Mouse (Mus musculus) lung, adult 2 months (tissue): ENCODE measurements around the gene Cpne2. TPM values are rescaled to one million over a fixed set of nuclear protein-coding genes. Genes with fewer than 3 reads are reported as not detected.
A peak's percentile ranks its signal among the peaks of the same experiment; 100 is the strongest.

ENCODE experiments used
- DNase-seq: peaks from one replicate; pipeline ENCODE4 v3.0.0; 2022
- H3K4me1 ChIP-seq: fragments of 200-500 bp; 2 replicates; pipeline ENCODE4 v1.6.1; 2011; ENCODE audit warnings: low read length; ENCODE audit not compliant: control insufficient read depth, insufficient read depth
- H3K4me3 ChIP-seq: fragments of 200-500 bp; replicated peaks from 2 replicates; pipeline ENCODE3; 2011; ENCODE audit warnings: low read depth, mild to moderate bottlenecking, control low read depth, low read length; ENCODE audit errors: extremely low read depth
- CTCF ChIP-seq: fragments of 200-500 bp; IDR thresholded peaks from 2 replicates; pipeline ENCODE4 v1.5.1; 2011; ENCODE audit warnings: mild to moderate bottlenecking, low read length, control low read depth; ENCODE audit not compliant: insufficient read depth
- POLR2A ChIP-seq: fragments of 200-500 bp; IDR thresholded peaks from 2 replicates; pipeline ENCODE4 v1.6.1; 2011; ENCODE audit warnings: low read depth, mild to moderate bottlenecking, control low read depth, low read length, borderline replicate concordance; ENCODE audit errors: extremely low read depth
- WGBS: fragments of 180-500 bp; shearing (Covaris S2); methylation state at CpG from one replicate; pipeline ENCODE4 v1.1.7; 2018; 5-methylcytosine and 5-hydroxymethylcytosine counted together
- polyA plus RNA-seq: library from polyadenylated mRNA; depleted of rRNA; stranded (reverse); fragments of >200 nt; gene quantifications from 2 replicates; pipeline ENCODE4 v1.2.3, GENCODE M21; 2012

Cpne2 gene
- polyA plus RNA-seq, 1 experiment = 21.2 TPM

- TF ChIP-seq POLR2A = no peak
- no peak for TF ChIP-seq CTCF
- no peak for DNase-seq
- Histone ChIP-seq H3K4me1 (no peaks in the 10 kb centered on the region), H3K4me3 (no peak overlapping the region)
- 57% methylated on average over 3 of the region's 3 CpGs for WGBS
Observed at GRCm38 (mm10) chr8:94516766-94517165, 16.0 kb upstream of the Cpne2 start.

GRCm38 (mm10) chr8:94518331-94518730 is 14.5 kb upstream of the Cpne2 start:
- 75% methylated on average over 10 of the region's 10 CpGs for WGBS
- Histone ChIP-seq H3K4me3 (no peak overlapping the region), H3K4me1 (no peaks in the 10 kb centered on the region)
- DNase-seq = no peak
- TF ChIP-seq CTCF = no peak
- TF ChIP-seq POLR2A = no peak

GRCm38 (mm10) chr8:94519021-94519420 is 13.8 kb upstream of the Cpne2 start:
- Histone ChIP-seq H3K4me1 (no peaks in the 10 kb centered on the region), H3K4me3 (no peak overlapping the region)
- DNase-seq = no peak
- WGBS = 90% methylated on average over 5 of the region's 5 CpGs
- TF ChIP-seq POLR2A (no peak), CTCF (no peak)

- Histone ChIP-seq H3K4me3 (no peak overlapping the region), H3K4me1 (no peaks in the 10 kb centered on the region)
- TF ChIP-seq POLR2A = no peak
- no peak for TF ChIP-seq CTCF
- 61% methylated on average over 4 of the region's 4 CpGs for WGBS
- no peak for DNase-seq
Observed at GRCm38 (mm10) chr8:94521481-94521880, 11.3 kb upstream of the Cpne2 start.

GRCm38 (mm10) chr8:94522482-94522881 is 10.3 kb upstream of the Cpne2 start:
- H3K4me1 ChIP-seq = no peaks in the 10 kb centered on the region
- 71% methylated on average over 3 of the region's 3 CpGs for WGBS
- TF ChIP-seq CTCF = no peak
- DNase-seq = no peak
- no peak overlapping the region for H3K4me3 ChIP-seq

- WGBS = 72% methylated on average over 9 of the region's 9 CpGs
- DNase-seq = no peak
- no peak for TF ChIP-seq POLR2A
- no peak for TF ChIP-seq CTCF
- Histone ChIP-seq H3K4me1 (no peaks in the 10 kb centered on the region), H3K4me3 (no peak overlapping the region)
Observed at GRCm38 (mm10) chr8:94524554-94524953, 8.2 kb upstream of the Cpne2 start.

- DNase-seq = no peak
- no peaks in the 10 kb centered on the region for H3K4me1 ChIP-seq
- H3K4me3 ChIP-seq = no peak overlapping the region
- WGBS = 75% methylated on average over 7 of the region's 7 CpGs
- TF ChIP-seq CTCF (no peak), POLR2A (no peak)
Observed at GRCm38 (mm10) chr8:94527178-94527577, 5.6 kb upstream of the Cpne2 start.

- 30% methylated on average over 4 of the region's 4 CpGs for WGBS
- peak; percentile 50 for DNase-seq
Observed at GRCm38 (mm10) chr8:94528245-94528644, 4.5 kb upstream of the Cpne2 start.

GRCm38 (mm10) chr8:94529875-94530274 is 2.9 kb upstream of the Cpne2 start:
- 75% methylated on average over 4 of the region's 4 CpGs for WGBS
- H3K4me1 ChIP-seq = no peaks in the 10 kb centered on the region
- no peak for TF ChIP-seq CTCF
- TF ChIP-seq POLR2A = no peak
- no peak overlapping the region for H3K4me3 ChIP-seq
- no peak for DNase-seq

More at GRCm38 (mm10) chr8:94528245-94528644, 4.5 kb upstream of the Cpne2 start:
- H3K4me3 ChIP-seq = no peak overlapping the region
- H3K4me1 ChIP-seq = no peaks in the 10 kb centered on the region
- TF ChIP-seq CTCF (peak; percentile 65), POLR2A (no peak)

- DNase-seq = no peak
- H3K4me3 ChIP-seq = no peak overlapping the region
- H3K4me1 ChIP-seq = no peaks in the 10 kb centered on the region
- no peak for TF ChIP-seq CTCF
- TF ChIP-seq POLR2A = no peak
- 60% methylated on average over 4 of the region's 4 CpGs for WGBS
Observed at GRCm38 (mm10) chr8:94530643-94531042, 2.1 kb upstream of the Cpne2 start.
